Mouse (Mus musculus) ES-Bruce4 (cell line): Measurements from ENCODE around the gene Tgfb1i1.

Experiments
- CTCF ChIP-seq: IDR thresholded peaks from one replicate; pipeline ENCODE4 v1.8.1; 2011; ENCODE audit warnings: low read depth, low read length
- EP300 ChIP-seq: IDR thresholded peaks from 2 replicates; pipeline ENCODE4 v1.6.1; 2011; ENCODE audit warnings: low read depth, low read length; ENCODE audit not compliant: insufficient read depth
- POLR2A ChIP-seq: IDR thresholded peaks from one replicate; pipeline ENCODE4 v1.8.1; 2011; ENCODE audit warnings: low read length; ENCODE audit not compliant: insufficient read depth

DNA sequence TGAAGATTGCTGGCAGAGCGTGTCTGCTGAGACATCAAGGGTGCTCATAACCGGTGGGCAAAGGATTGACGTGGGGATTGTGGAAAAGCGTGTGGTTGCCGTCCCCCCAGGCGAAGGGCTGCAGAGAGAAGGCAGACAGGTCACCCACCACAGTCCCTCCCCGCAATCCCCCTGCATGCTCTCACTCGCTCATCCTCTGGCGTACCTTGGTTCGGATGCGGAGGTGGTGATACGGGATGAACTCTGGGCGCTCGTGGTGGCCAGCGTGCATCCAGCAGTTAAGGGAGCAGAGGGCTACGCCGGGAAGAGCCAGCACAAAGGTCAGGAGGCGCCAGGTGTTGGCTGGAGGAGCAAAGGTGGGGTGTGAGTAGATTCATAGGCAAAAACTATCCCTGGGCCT lies 40.9 kb upstream of the Tgfb1i1 start:
- no peak for TF ChIP-seq EP300
- no peak for TF ChIP-seq POLR2A
- no peak for TF ChIP-seq CTCF
